Mouse (Mus musculus): Measurements from ENCODE around the gene Dlg2. TPM values are rescaled to one million over a fixed set of nuclear protein-coding genes. Genes with fewer than 3 reads are reported as not detected.

Gene Dlg2
- polyA plus RNA-seq, 1 experiment from 2014 or later: 3.0 TPM

DNA sequence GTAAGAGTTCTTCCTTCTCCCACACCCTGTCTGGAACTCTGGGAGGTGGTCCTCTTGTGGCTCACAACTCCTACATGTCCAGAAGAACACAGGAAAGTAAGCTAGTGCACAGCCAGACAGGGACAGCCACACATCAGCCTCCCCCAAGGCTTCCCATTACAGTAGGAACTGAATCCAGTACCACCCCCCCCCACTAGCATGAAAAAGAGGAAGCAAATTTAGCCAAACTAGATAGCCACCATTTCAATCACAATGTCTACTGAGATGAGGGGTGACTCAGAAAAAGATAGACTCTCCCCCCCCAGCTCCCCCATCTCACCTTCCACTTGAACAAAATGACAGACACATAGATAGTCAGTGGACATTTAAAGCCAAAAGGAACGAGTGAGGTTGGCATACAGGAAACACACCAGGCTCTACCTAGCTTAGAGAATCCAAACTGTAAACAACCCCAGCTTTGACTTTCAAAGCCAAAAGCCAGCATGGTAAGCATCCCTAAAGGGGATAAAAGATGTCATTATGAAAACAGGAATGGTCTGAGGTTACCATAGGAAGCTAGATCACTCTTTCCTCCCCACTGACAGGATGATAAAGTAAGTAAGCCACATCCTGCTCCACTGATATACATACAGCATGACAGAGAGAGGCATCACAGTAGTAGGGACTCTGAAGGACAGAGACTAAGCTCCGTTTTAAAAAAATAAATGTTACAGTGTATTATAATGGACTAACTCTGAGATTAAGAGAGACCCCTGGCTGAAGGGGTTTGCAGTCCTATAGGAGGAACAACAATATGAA lies 1986.8 kb downstream of the Dlg2 start:
- Histone ChIP-seq H3K4me2 (ENCODE audit: low read depth, low read length, severe bottlenecking) (no peak overlapping the region), H3K27ac (ENCODE audit: low read depth, low read length) (no peak overlapping the region), H3K9ac (ENCODE audit: low read length) (no peak overlapping the region), H3K27me3 (ENCODE audit: control insufficient read depth, insufficient read depth, low read length) (no peaks in the 10 kb centered on the region), H3K36me3 (ENCODE audit: control insufficient read depth, insufficient read depth, low read length) (no peaks in the 10 kb centered on the region), H3K4me1 (replicated peaks; ENCODE audit: control insufficient read depth, insufficient read depth, low read length) (no peaks in the 10 kb centered on the region), H3K9me3 (ENCODE audit: control insufficient read depth, low read length) (no peaks in the 10 kb centered on the region), H3K4me3 (ENCODE audit: low read depth, low read length) (no peak overlapping the region)
- no peak for DNase-seq (ENCODE audit: low spot score)
- ATAC-seq (replicated peaks; ENCODE audit: low FRiP score): no peak
- WGBS: 80% methylated on average over 2 of the region's 2 CpGs

DNA sequence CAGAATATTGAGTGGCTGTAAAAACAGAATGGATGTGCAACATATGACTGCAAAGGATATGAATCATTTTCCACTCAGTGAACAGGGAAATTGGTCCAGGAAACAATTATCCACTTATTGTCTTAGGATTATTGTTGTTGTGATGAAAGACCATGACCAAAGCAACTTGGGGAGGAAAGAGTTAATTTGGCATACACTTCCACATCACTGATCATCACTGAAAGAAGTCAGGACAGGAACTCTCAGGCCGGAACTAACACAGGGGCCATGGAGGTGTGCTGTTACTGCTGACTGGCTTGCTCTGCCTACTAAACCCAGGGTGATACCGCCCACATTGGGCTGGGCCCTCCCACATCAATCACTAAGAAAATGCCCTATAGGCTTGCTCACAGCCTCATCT lies 1987.8 kb downstream of the Dlg2 start:
- no peak overlapping the region for H3K9ac ChIP-seq (ENCODE audit: low read length)
- DNase-seq (ENCODE audit: low spot score) (no peak), ATAC-seq (replicated peaks; ENCODE audit: low FRiP score) (0 out of 2 replicates have a peak, but pooled peaks have one; percentile 55)
- WGBS: 44% methylated on average over 2 of the region's 2 CpGs
- H3K36me3 ChIP-seq (ENCODE audit: control insufficient read depth, insufficient read depth, low read length): no peaks in the 10 kb centered on the region
- no peaks in the 10 kb centered on the region for H3K9me3 ChIP-seq (ENCODE audit: control insufficient read depth, low read length)
- no peak overlapping the region for H3K4me2 ChIP-seq (ENCODE audit: low read depth, low read length, severe bottlenecking)
- H3K4me3 ChIP-seq (ENCODE audit: low read depth, low read length): no peak overlapping the region
- H3K27me3 ChIP-seq (ENCODE audit: control insufficient read depth, insufficient read depth, low read length): no peaks in the 10 kb centered on the region
- H3K27ac ChIP-seq (ENCODE audit: low read depth, low read length): no peak overlapping the region
- no peaks in the 10 kb centered on the region for H3K4me1 ChIP-seq (replicated peaks; ENCODE audit: control insufficient read depth, insufficient read depth, low read length)

- WGBS: 75% methylated on average over 1 of the region's 1 CpGs
- Histone ChIP-seq H3K4me3 (ENCODE audit: low read depth, low read length) (no peak overlapping the region), H3K36me3 (ENCODE audit: control insufficient read depth, insufficient read depth, low read length) (no peaks in the 10 kb centered on the region), H3K9me3 (ENCODE audit: control insufficient read depth, low read length) (no peaks in the 10 kb centered on the region), H3K4me2 (ENCODE audit: low read depth, low read length, severe bottlenecking) (no peak overlapping the region), H3K27ac (ENCODE audit: low read depth, low read length) (no peak overlapping the region), H3K9ac (ENCODE audit: low read length) (no peak overlapping the region), H3K27me3 (ENCODE audit: control insufficient read depth, insufficient read depth, low read length) (no peaks in the 10 kb centered on the region), H3K4me1 (replicated peaks; ENCODE audit: control insufficient read depth, insufficient read depth, low read length) (no peaks in the 10 kb centered on the region)
- ATAC-seq (replicated peaks; ENCODE audit: low FRiP score) (no peak), DNase-seq (ENCODE audit: low spot score) (no peak)
These were observed 2002.7 kb downstream of the Dlg2 start for GRCm38 (mm10) chr7:92479143-92479542.

- WGBS: 89% methylated on average over 2 of the region's 2 CpGs
- H3K27ac ChIP-seq (ENCODE audit: low read depth, low read length): no peak overlapping the region
- no peaks in the 10 kb centered on the region for H3K9me3 ChIP-seq (ENCODE audit: control insufficient read depth, low read length)
- DNase-seq (ENCODE audit: low spot score) (no peak), ATAC-seq (replicated peaks; ENCODE audit: low FRiP score) (no peak)
- no peaks in the 10 kb centered on the region for H3K27me3 ChIP-seq (ENCODE audit: control insufficient read depth, insufficient read depth, low read length)
- H3K36me3 ChIP-seq (ENCODE audit: control insufficient read depth, insufficient read depth, low read length): no peaks in the 10 kb centered on the region
- no peak overlapping the region for H3K4me3 ChIP-seq (ENCODE audit: low read depth, low read length)
- H3K4me1 ChIP-seq (replicated peaks; ENCODE audit: control insufficient read depth, insufficient read depth, low read length): no peaks in the 10 kb centered on the region
- no peak overlapping the region for H3K9ac ChIP-seq (ENCODE audit: low read length)
- no peak overlapping the region for H3K4me2 ChIP-seq (ENCODE audit: low read depth, low read length, severe bottlenecking)
These were observed 2003.3 kb downstream of the Dlg2 start for GRCm38 (mm10) chr7:92479748-92480147.

GRCm38 (mm10) chr7:92483346-92483745 lies 2006.9 kb downstream of the Dlg2 start:
- no peak overlapping the region for H3K9ac ChIP-seq (ENCODE audit: low read length)
- WGBS: 91% methylated on average over 3 of the region's 3 CpGs
- H3K4me3 ChIP-seq (ENCODE audit: low read depth, low read length): no peak overlapping the region
- H3K4me1 ChIP-seq (replicated peaks; ENCODE audit: control insufficient read depth, insufficient read depth, low read length): no peaks in the 10 kb centered on the region
- no peaks in the 10 kb centered on the region for H3K9me3 ChIP-seq (ENCODE audit: control insufficient read depth, low read length)
- no peak overlapping the region for H3K27ac ChIP-seq (ENCODE audit: low read depth, low read length)
- no peaks in the 10 kb centered on the region for H3K36me3 ChIP-seq (ENCODE audit: control insufficient read depth, insufficient read depth, low read length)
- no peaks in the 10 kb centered on the region for H3K27me3 ChIP-seq (ENCODE audit: control insufficient read depth, insufficient read depth, low read length)
- ATAC-seq (replicated peaks; ENCODE audit: low FRiP score) (no peak), DNase-seq (ENCODE audit: low spot score) (no peak)
- no peak overlapping the region for H3K4me2 ChIP-seq (ENCODE audit: low read depth, low read length, severe bottlenecking)

GRCm38 (mm10) chr7:92485881-92486710 lies 2009.6 kb downstream of the Dlg2 start:
- DNase-seq (ENCODE audit: low spot score) (no peak), ATAC-seq (replicated peaks; ENCODE audit: low FRiP score) (no peak)
- no peak overlapping the region for H3K9ac ChIP-seq (ENCODE audit: low read length)
- no peak overlapping the region for H3K4me3 ChIP-seq (ENCODE audit: low read depth, low read length)
- no peaks in the 10 kb centered on the region for H3K27me3 ChIP-seq (ENCODE audit: control insufficient read depth, insufficient read depth, low read length)
- H3K4me1 ChIP-seq (replicated peaks; ENCODE audit: control insufficient read depth, insufficient read depth, low read length): no peaks in the 10 kb centered on the region
- 55% methylated on average over 3 of the region's 3 CpGs for WGBS
- no peaks in the 10 kb centered on the region for H3K36me3 ChIP-seq (ENCODE audit: control insufficient read depth, insufficient read depth, low read length)
- no peak overlapping the region for H3K27ac ChIP-seq (ENCODE audit: low read depth, low read length)
- H3K4me2 ChIP-seq (ENCODE audit: low read depth, low read length, severe bottlenecking): no peak overlapping the region
- H3K9me3 ChIP-seq (ENCODE audit: control insufficient read depth, low read length): no peaks in the 10 kb centered on the region

- Histone ChIP-seq H3K27me3 (ENCODE audit: control insufficient read depth, insufficient read depth, low read length) (no peaks in the 10 kb centered on the region), H3K9me3 (ENCODE audit: control insufficient read depth, low read length) (no peaks in the 10 kb centered on the region), H3K27ac (ENCODE audit: low read depth, low read length) (no peak overlapping the region), H3K4me2 (ENCODE audit: low read depth, low read length, severe bottlenecking) (no peak overlapping the region), H3K4me1 (replicated peaks; ENCODE audit: control insufficient read depth, insufficient read depth, low read length) (no peaks in the 10 kb centered on the region), H3K4me3 (ENCODE audit: low read depth, low read length) (no peak overlapping the region), H3K9ac (ENCODE audit: low read length) (no peak overlapping the region), H3K36me3 (ENCODE audit: control insufficient read depth, insufficient read depth, low read length) (no peaks in the 10 kb centered on the region)
- WGBS: 93% methylated on average over 4 of the region's 4 CpGs
- no peak for DNase-seq (ENCODE audit: low spot score)
- ATAC-seq (replicated peaks; ENCODE audit: low FRiP score): no peak
These were observed 2010.4 kb downstream of the Dlg2 start for GRCm38 (mm10) chr7:92486878-92487277.

DNA sequence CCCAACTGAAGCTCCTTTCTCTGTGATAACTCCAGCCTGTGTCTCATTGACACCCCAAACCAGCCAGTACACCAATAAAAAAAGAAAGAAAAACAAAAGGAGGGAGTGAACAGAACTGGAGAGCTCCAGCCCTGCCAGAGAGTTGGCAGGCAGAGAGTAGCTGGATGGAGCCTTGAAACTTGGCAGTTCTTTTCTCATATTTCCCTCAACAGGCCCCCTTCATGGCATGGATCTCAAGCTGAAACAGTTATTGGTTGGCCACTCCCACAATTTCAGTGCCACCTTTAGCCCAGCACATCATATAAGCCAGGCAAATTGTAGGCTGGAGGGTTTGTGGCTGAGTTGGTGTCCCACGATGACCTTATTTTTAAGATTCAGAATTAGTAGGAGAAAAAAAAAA lies 2015.8 kb downstream of the Dlg2 start:
- no peaks in the 10 kb centered on the region for H3K27me3 ChIP-seq (ENCODE audit: control insufficient read depth, insufficient read depth, low read length)
- no peak overlapping the region for H3K27ac ChIP-seq (ENCODE audit: low read depth, low read length)
- no peak for DNase-seq (ENCODE audit: low spot score)
- no peaks in the 10 kb centered on the region for H3K36me3 ChIP-seq (ENCODE audit: control insufficient read depth, insufficient read depth, low read length)
- ATAC-seq (replicated peaks; ENCODE audit: low FRiP score): no peak
- H3K9ac ChIP-seq (ENCODE audit: low read length): no peak overlapping the region
- H3K4me2 ChIP-seq (ENCODE audit: low read depth, low read length, severe bottlenecking): no peak overlapping the region
- WGBS: 84% methylated on average over 1 of the region's 1 CpGs
- H3K4me3 ChIP-seq (ENCODE audit: low read depth, low read length): no peak overlapping the region
- no peaks in the 10 kb centered on the region for H3K4me1 ChIP-seq (replicated peaks; ENCODE audit: control insufficient read depth, insufficient read depth, low read length)
- no peaks in the 10 kb centered on the region for H3K9me3 ChIP-seq (ENCODE audit: control insufficient read depth, low read length)

All from forebrain, embryonic 11.5 days (tissue).